In genomic region chr6:54257552-54257951, GRCm38 (mm10) we compare ENCODE assay signal across 28 mouse cellular contexts.
"Had no signal": no experiment of that assay in that cellular context is flagged by ENCODE, and none has a peak within 500 bp of the region (broad histone marks: within the 10 kb centered on the region; RNA-seq: fewer than 3 reads in every experiment).

No protein-coding gene starts in this region.

- H3K4me3 ChIP-seq: gastrocnemius, adult 2 months; heart, adult 2 months; heart, embryonic 13.5 days; heart, embryonic 15.5 days; hindbrain, embryonic 10.5 days; hindbrain, embryonic 12.5 days; intestine, embryonic 15.5 days; layer of hippocampus, adult 2 months; left cerebral cortex, adult 2 months; limb, embryonic 10.5 days; limb, embryonic 12.5 days; liver, embryonic 13.5 days; liver, embryonic 15.5 days had no signal

- H3K27me3 ChIP-seq: heart, embryonic 13.5 days; heart, embryonic 15.5 days; hindbrain, embryonic 12.5 days; intestine, embryonic 15.5 days; limb, embryonic 12.5 days; liver, embryonic 13.5 days; liver, embryonic 15.5 days had no signal

- H3K36me3 ChIP-seq: heart, embryonic 13.5 days; heart, embryonic 15.5 days; hindbrain, embryonic 10.5 days; hindbrain, embryonic 12.5 days; intestine, embryonic 15.5 days; limb, embryonic 10.5 days; limb, embryonic 12.5 days; liver, embryonic 13.5 days; liver, embryonic 15.5 days had no signal

- H3K9ac ChIP-seq: heart, embryonic 13.5 days; heart, embryonic 15.5 days; hindbrain, embryonic 12.5 days; hindbrain, embryonic 14.5 days; intestine, embryonic 15.5 days; limb, embryonic 12.5 days; liver, embryonic 13.5 days; liver, embryonic 15.5 days had no signal

- ATAC-seq: hindbrain, embryonic 16.5 days; inflammation-experienced regulatory T-cells, adult 6 months; intestine, embryonic 15.5 days; intestine, postnatal 0 days had no signal

- H3K9me3 ChIP-seq: heart, embryonic 13.5 days; heart, embryonic 15.5 days; hindbrain, embryonic 10.5 days; hindbrain, embryonic 12.5 days; intestine, embryonic 15.5 days; limb, embryonic 10.5 days; limb, embryonic 12.5 days; liver, embryonic 13.5 days; liver, embryonic 15.5 days had no signal

- H3K4me1 ChIP-seq: liver, embryonic 13.5 days; liver, embryonic 15.5 days had no signal

- DNase-seq: gastrocnemius, adult 2 months; gastrocnemius, postnatal 10 days; gastrocnemius, postnatal 25 days; heart, adult 2 months; heart, postnatal 4 days; kidney, adult 18-20 months; kidney, adult 8-10 months; kidney, postnatal 10 days; kidney, postnatal 25 days; kidney, postnatal 4 days; liver; liver, embryonic 13.5 days had no signal

- H3K4me2 ChIP-seq: heart, embryonic 11.5 days; heart, embryonic 13.5 days; heart, embryonic 15.5 days; hindbrain, embryonic 12.5 days; hindbrain, embryonic 14.5 days; intestine, embryonic 15.5 days; limb, embryonic 12.5 days; liver, embryonic 11.5 days; liver, embryonic 13.5 days; liver, embryonic 15.5 days had no signal

- H3K27ac ChIP-seq: gastrocnemius, adult 2 months; heart, adult 2 months; heart, embryonic 13.5 days; heart, embryonic 15.5 days; hindbrain, embryonic 12.5 days; hindbrain, embryonic 14.5 days; intestine, embryonic 15.5 days; layer of hippocampus, adult 2 months; left cerebral cortex, adult 2 months; limb, embryonic 10.5 days; limb, embryonic 12.5 days; liver, embryonic 13.5 days; liver, embryonic 15.5 days had no signal
